In genomic region chr5:111378126-111378993, GRCm38 (mm10) we compare ENCODE assay signal across 16 mouse cellular contexts. TPM values are rescaled to one million over a fixed set of nuclear protein-coding genes. Genes with fewer than 3 reads are reported as not detected.
A peak's percentile ranks its signal among the peaks of the same experiment; 100 is the strongest.
DNase-seq lines count a peak whose midpoint lies in the region; ATAC-seq and TF ChIP-seq lines count a peak whose summit lies in the region.
"Had no signal": no experiment of that assay in that cellular context is flagged by ENCODE, and none has a peak within 500 bp of the region (broad histone marks: within the 10 kb centered on the region; RNA-seq: fewer than 3 reads in every experiment).

No protein-coding gene starts in this region.

- H3K4me3 ChIP-seq in forebrain, postnatal 0 days (ENCODE audit: low read depth, low read length) = no peak overlapping the region
- no peak overlapping the region for H3K4me3 ChIP-seq in forebrain, embryonic 12.5 days (replicated peaks)
- no peak overlapping the region for H3K4me3 ChIP-seq in left cerebral cortex, adult 2 months
- H3K4me3 ChIP-seq: forebrain, embryonic 10.5 days; heart, embryonic 13.5 days; myocyte had no signal

- H3K36me3 ChIP-seq in forebrain, postnatal 0 days (ENCODE audit: insufficient read depth) = peaks cover 58% of the 10 kb centered on the region
- H3K36me3 ChIP-seq in forebrain, embryonic 12.5 days (replicated peaks) = peaks cover 77% of the 10 kb centered on the region

- no peaks in the 10 kb centered on the region for H3K27me3 ChIP-seq in forebrain, postnatal 0 days (ENCODE audit: insufficient read depth, low read length)
- H3K27me3 ChIP-seq in forebrain, embryonic 12.5 days = no peaks in the 10 kb centered on the region
- H3K27me3 ChIP-seq: heart, embryonic 13.5 days had no signal

- peak; percentile 46 for TF ChIP-seq CTCF in forebrain, postnatal 0 days (IDR thresholded peaks at IDR 0.05; ENCODE audit: low read depth)
- peak; percentile 31 for TF ChIP-seq CTCF in left cerebral cortex, adult 2 months (IDR thresholded peaks at IDR 0.05)
- TF ChIP-seq CTCF in brain, embryonic 14.5 days (IDR thresholded peaks at IDR 0.05; ENCODE audit: borderline replicate concordance, extremely low read depth, insufficient read depth, insufficient read length) = peak; percentile 47; the same call in 1 of the 2 replicates

- no peak for DNase-seq in forebrain, postnatal 0 days
- no peak for DNase-seq in left cerebral cortex, adult 2 months (ENCODE audit: extremely low spot score in 1 of 2, low spot score in 2 of 2)
- no peak for DNase-seq in left cerebral cortex, adult 8-10 months (ENCODE audit: low spot score in 2 of 2)
- DNase-seq in brain, embryonic 14.5 days (ENCODE audit: low read depth) = peak; percentile 58
- peak; percentile 34 to 71 for DNase-seq in kidney, postnatal 25 days
- no peak for DNase-seq in left cerebral cortex, adult 9 months (ENCODE audit: low spot score in 2 of 2)
- DNase-seq in spleen, adult 12 weeks (ENCODE audit: low spot score) = no peak
- DNase-seq: cerebellum, adult 2 months; lung, postnatal 10 days; right cerebral cortex, adult 18-20 months; thymus, adult 18-20 months had no signal

- H3K27ac ChIP-seq in forebrain, postnatal 0 days (ENCODE audit: low read depth, low read length) = no peak overlapping the region
- no peak overlapping the region for H3K27ac ChIP-seq in forebrain, embryonic 12.5 days
- H3K27ac ChIP-seq in left cerebral cortex, adult 2 months = no peak overlapping the region
- H3K27ac ChIP-seq: forebrain, embryonic 10.5 days; heart, embryonic 13.5 days had no signal

- intact Hi-C loops in left cerebral cortex, adult 2 months (cut with DNase I) = no loop called here

- no peak overlapping the region for H3K9ac ChIP-seq in forebrain, postnatal 0 days
- H3K9ac ChIP-seq in forebrain, embryonic 12.5 days = no peak overlapping the region
- H3K9ac ChIP-seq: heart, embryonic 13.5 days had no signal

- TF ChIP-seq POLR2A in brain, embryonic 14.5 days (IDR thresholded peaks at IDR 0.05; ENCODE audit: borderline replicate concordance, extremely low read depth, insufficient read depth, insufficient read length, poor library complexity, severe bottlenecking) = no peak

- no peaks in the 10 kb centered on the region for H3K4me1 ChIP-seq in forebrain, postnatal 0 days (ENCODE audit: insufficient read depth)
- no peaks in the 10 kb centered on the region for H3K4me1 ChIP-seq in forebrain, embryonic 12.5 days
- H3K4me1 ChIP-seq: heart, embryonic 13.5 days had no signal

- H3K9me3 ChIP-seq in forebrain, postnatal 0 days (ENCODE audit: low read length) = no peaks in the 10 kb centered on the region
- H3K9me3 ChIP-seq in forebrain, embryonic 12.5 days = no peaks in the 10 kb centered on the region
- H3K9me3 ChIP-seq: forebrain, embryonic 10.5 days; heart, embryonic 13.5 days had no signal

- H3K4me2 ChIP-seq in forebrain, postnatal 0 days (ENCODE audit: low read depth) = no peak overlapping the region
- H3K4me2 ChIP-seq in forebrain, embryonic 12.5 days = no peak overlapping the region
- H3K4me2 ChIP-seq: heart, embryonic 13.5 days had no signal

- ATAC-seq in forebrain, postnatal 0 days = no peak
- ATAC-seq in forebrain, embryonic 12.5 days (ENCODE audit: low FRiP score) = no peak
- ATAC-seq: CD4-positive, CD25-positive, alpha-beta regulatory T cell, adult 4 months had no signal

- WGBS in forebrain, postnatal 0 days = 67% methylated on average over 7 of the region's 7 CpGs
- whole genome bisulfite sequencing in forebrain, embryonic 12.5 days = 79% methylated on average over 7 of the region's 7 CpGs

RNA-seq across cellular contexts. Expression of gene Mn1, which starts 38.8 kb away (rescaled TPM):
- total RNA-seq in forebrain, postnatal 0 days (2014; rRNA removed) = 108 and 123 TPM in 2 replicates
- polyA plus RNA-seq in forebrain, postnatal 0 days (2015; fragmentation: Nextera tagmentation; extraction: Ambion mirVana) = 57.9 and 73.2 TPM in 2 replicates
- polyA plus RNA-seq in forebrain, embryonic 12.5 days (2016; fragmentation: Nextera tagmentation; extraction: Ambion mirVana) = 55.8 and 62.6 TPM in 2 replicates
- 10 to 100 TPM; 61.9 to 76.6 TPM for total RNA-seq in left cerebral cortex, adult 2 months (2021)
- total RNA-seq in left cerebral cortex, adult 8-10 months (2022) = 10 to 100 TPM; 52.4 to 55.5 (median 53.9) TPM
- polyA plus RNA-seq in brain, embryonic 14.5 days (2012; rRNA removed) = 46.8 and 54.3 TPM in 2 replicates
- polyA plus RNA-seq: CD4-positive, CD25-positive, alpha-beta regulatory T cell, adult 4 months had no signal

RNA-seq across cellular contexts. Expression of gene Pitpnb, which starts 47.8 kb away (rescaled TPM):
- 8.3 and 11.2 TPM in 2 replicates for total RNA-seq in forebrain, postnatal 0 days (2014; rRNA removed)
- polyA plus RNA-seq in forebrain, postnatal 0 days (2015; fragmentation: Nextera tagmentation; extraction: Ambion mirVana) = 80.6 and 93.0 TPM in 2 replicates
- 113 and 117 TPM in 2 replicates for polyA plus RNA-seq in forebrain, embryonic 12.5 days (2016; fragmentation: Nextera tagmentation; extraction: Ambion mirVana)
- total RNA-seq in left cerebral cortex, adult 2 months (2021) = 10 to 100 TPM; 86.4 to 91.3 TPM
- total RNA-seq in left cerebral cortex, adult 8-10 months (2022) = 10 to 100 TPM; 81.7 to 89.5 (median 85.7) TPM
- polyA plus RNA-seq in brain, embryonic 14.5 days (2012; rRNA removed) = 73.3 and 86.5 TPM in 2 replicates

Comparison
In these comparisons a context has a peak if more than half of its experiments do, and no peak if none do; other contexts are left out.
1. DNase-seq: peak in brain, embryonic 14.5 days (single experiment) and kidney, postnatal 25 days (2 of 2); none in forebrain, postnatal 0 days (single experiment), left cerebral cortex, adult 2 months (0 of 2), left cerebral cortex, adult 8-10 months (0 of 2), left cerebral cortex, adult 9 months (0 of 2) and spleen, adult 12 weeks (single experiment).
2. Peak in every context shown above with its lines, with median percentiles within 50 percentile points of each other: CTCF ChIP-seq.